Mouse (Mus musculus) midbrain, postnatal 0 days (tissue): ENCODE results near the gene Scamp4. TPM values are rescaled to one million over a fixed set of nuclear protein-coding genes. Genes with fewer than 3 reads are reported as not detected.
"Not testable (repeated sequence)": the region's sequence is repeated elsewhere in the genome, so short reads cannot be mapped to it uniquely, and the experiment has no call there.

ENCODE experiments used
- ATAC-seq: fragments of 200-750 bp; cut with Nextera tagmentation; 2 replicates; pipeline ENCODE4 v1.8.0; 2017; ENCODE audit warnings: moderate number of reproducible peaks, mild to moderate bottlenecking, moderate TSS enrichment, moderate library complexity; ENCODE audit not compliant: low FRiP score
- DNase-seq: peaks from one replicate; pipeline ENCODE4 v3.0.0-alpha.2; 2015; ENCODE audit warnings: low spot score
- H3K27ac ChIP-seq: fragments of 300-500 bp; sonication (generic); 2 replicates; pipeline ENCODE4 v1.5.1; 2014; ENCODE audit warnings: low read depth, mild to moderate bottlenecking, low read length, mixed read lengths
- H3K27me3 ChIP-seq: fragments of 300-500 bp; sonication (generic); 2 replicates; pipeline ENCODE4 v1.6.1; 2014; ENCODE audit warnings: low read length, control low read depth, mixed read lengths; ENCODE audit not compliant: insufficient read depth
- H3K36me3 ChIP-seq: fragments of 300-500 bp; sonication (generic); 2 replicates; pipeline ENCODE4 v1.6.1; 2014; ENCODE audit warnings: low read length, control low read depth, mixed read lengths; ENCODE audit not compliant: insufficient read depth
- H3K4me1 ChIP-seq: fragments of 300-500 bp; sonication (generic); 2 replicates; pipeline ENCODE4 v1.6.1; 2014; ENCODE audit warnings: mild to moderate bottlenecking, control low read depth, antibody characterized with exemption, low read length, mixed read lengths; ENCODE audit not compliant: insufficient read depth
- H3K4me2 ChIP-seq: fragments of 300-500 bp; sonication (generic); 2 replicates; pipeline ENCODE4 v1.6.1; 2014; ENCODE audit warnings: low read depth, mild to moderate bottlenecking, low read length, mixed read lengths; ENCODE audit not compliant: poor library complexity, severe bottlenecking
- H3K4me3 ChIP-seq: fragments of 300-500 bp; sonication (generic); 2 replicates; pipeline ENCODE4 v1.5.1; 2014; ENCODE audit warnings: low read depth, mild to moderate bottlenecking, low read length, moderate library complexity
- H3K9ac ChIP-seq: fragments of 300-500 bp; sonication (generic); replicated peaks from 2 replicates; pipeline ENCODE4 v1.6.1; 2014; ENCODE audit warnings: mild to moderate bottlenecking, low read length, moderate library complexity, mixed read lengths; ENCODE audit not compliant: poor library complexity, severe bottlenecking
- H3K9me3 ChIP-seq: fragments of 300-500 bp; sonication (generic); 2 replicates; pipeline ENCODE4 v1.6.1; 2016; ENCODE audit warnings: low read length, control low read depth
- CTCF ChIP-seq: IDR thresholded peaks from 2 replicates; pipeline ENCODE4 v1.5.1; 2016; ENCODE audit warnings: antibody characterized with exemption, mild to moderate bottlenecking
- WGBS: fragments of 180-500 bp; shearing (Covaris S2); extraction: QIAGEN DNeasy Blood & Tissue Kit; methylation state at CpG from one replicate; pipeline ENCODE4 v1.1.7; 2014; 5-methylcytosine and 5-hydroxymethylcytosine counted together
- polyA plus RNA-seq: library from polyadenylated mRNA; unstranded; fragments of >200 nt; fragmentation: Nextera tagmentation; extraction: Ambion mirVana; gene quantifications from 2 replicates; pipeline ENCODE4 v1.2.1, GENCODE M21; 2015
- total RNA-seq: library from RNA; depleted of rRNA; stranded (reverse); fragments of >200 nt; gene quantifications from 2 replicates; pipeline ENCODE4 v1.2.3, GENCODE M21; 2014

Gene Scamp4
- total and polyA plus RNA-seq, 2 experiments from 2014 or later, result 32.4 to 73.1 TPM

DNA sequence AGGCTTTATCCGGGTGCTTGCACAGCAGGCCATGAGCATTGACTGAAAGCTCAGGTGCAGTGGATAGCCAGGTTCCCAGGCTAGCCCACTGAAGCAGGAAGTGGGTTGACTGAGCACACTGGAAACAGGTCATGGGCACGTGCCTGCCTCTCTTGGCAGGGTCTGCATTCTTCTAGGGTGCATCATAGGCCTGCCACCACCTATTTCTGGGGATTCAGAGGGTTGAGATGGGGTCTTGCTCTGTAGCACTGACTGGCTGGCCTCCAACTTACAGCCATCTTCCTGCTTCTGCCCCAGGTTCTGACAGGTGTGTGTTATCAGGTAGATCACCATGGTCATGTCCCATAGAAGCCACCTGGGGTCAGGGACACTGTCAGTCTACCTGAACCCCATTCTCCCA is 2.3 kb downstream of the Scamp4 start:
- peaks cover 37% of the 10 kb centered on the region for H3K36me3 ChIP-seq
- DNase-seq (no peak), ATAC-seq (no peak)
- H3K4me2 ChIP-seq, result no peak overlapping the region
- H3K9ac ChIP-seq, result no peak overlapping the region
- H3K4me1 ChIP-seq, result peaks cover 10% of the 10 kb centered on the region; the same call in 1 of the 2 replicates
- no peak for TF ChIP-seq CTCF
- no peaks in the 10 kb centered on the region for H3K9me3 ChIP-seq
- no peak overlapping the region for H3K4me3 ChIP-seq
- H3K27me3 ChIP-seq, result no peaks in the 10 kb centered on the region
- no peak overlapping the region for H3K27ac ChIP-seq
- WGBS, result 94% methylated on average over 2 of the region's 2 CpGs

GRCm38 (mm10) chr10:80605721-80606120 is 3.0 kb downstream of the Scamp4 start, which contains the start of gene Gm49322:
Gene Gm49322 (plus strand): TSS chr10:80606021.
- ATAC-seq, H3K9me3 ChIP-seq, H3K4me2 ChIP-seq, H3K27me3 ChIP-seq, H3K4me3 ChIP-seq, H3K27ac ChIP-seq, H3K9ac ChIP-seq, DNase-seq: not testable (repeated sequence)
- 88% methylated on average over 4 of the region's 4 CpGs for WGBS
- H3K36me3 ChIP-seq, result peaks cover 37% of the 10 kb centered on the region
- peaks cover 10% of the 10 kb centered on the region; the same call in 1 of the 2 replicates for H3K4me1 ChIP-seq

DNA sequence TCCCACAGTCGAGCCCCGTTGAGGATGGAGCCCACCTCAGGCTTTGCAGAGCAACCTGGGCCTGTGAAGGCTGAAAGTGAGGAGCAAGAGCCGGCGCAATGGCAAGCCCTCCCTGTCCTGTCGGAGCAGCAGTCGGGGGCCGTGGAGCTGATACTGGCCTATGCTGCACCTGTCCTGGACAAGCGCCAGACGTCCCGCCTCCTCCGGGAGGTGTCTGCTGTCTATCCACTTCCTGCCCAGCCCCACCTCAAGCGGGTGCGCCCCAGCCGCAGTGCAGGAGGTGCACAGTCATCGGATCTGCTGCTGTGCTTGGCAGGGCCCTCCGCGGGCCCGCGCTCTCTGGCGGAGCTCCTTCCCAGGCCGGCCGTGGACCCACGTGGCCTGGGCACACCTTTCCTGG is 3.6 kb downstream of the Scamp4 start:
- no peak for TF ChIP-seq CTCF
- H3K27ac ChIP-seq, result no peak overlapping the region
- no peaks in the 10 kb centered on the region for H3K27me3 ChIP-seq
- no peak overlapping the region for H3K4me2 ChIP-seq
- WGBS, result 95% methylated on average over 23 of the region's 23 CpGs
- H3K9ac ChIP-seq, result no peak overlapping the region
- H3K9me3 ChIP-seq, result no peaks in the 10 kb centered on the region
- peaks cover 10% of the 10 kb centered on the region; the same call in 1 of the 2 replicates for H3K4me1 ChIP-seq
- no peak for DNase-seq
- ATAC-seq, result no peak
- H3K36me3 ChIP-seq, result peaks cover 37% of the 10 kb centered on the region
- no peak overlapping the region for H3K4me3 ChIP-seq

- no peak for ATAC-seq
- peaks cover 37% of the 10 kb centered on the region for H3K36me3 ChIP-seq
Observed at GRCm38 (mm10) chr10:80606737-80607350, 4.2 kb downstream of the Scamp4 start.

DNA sequence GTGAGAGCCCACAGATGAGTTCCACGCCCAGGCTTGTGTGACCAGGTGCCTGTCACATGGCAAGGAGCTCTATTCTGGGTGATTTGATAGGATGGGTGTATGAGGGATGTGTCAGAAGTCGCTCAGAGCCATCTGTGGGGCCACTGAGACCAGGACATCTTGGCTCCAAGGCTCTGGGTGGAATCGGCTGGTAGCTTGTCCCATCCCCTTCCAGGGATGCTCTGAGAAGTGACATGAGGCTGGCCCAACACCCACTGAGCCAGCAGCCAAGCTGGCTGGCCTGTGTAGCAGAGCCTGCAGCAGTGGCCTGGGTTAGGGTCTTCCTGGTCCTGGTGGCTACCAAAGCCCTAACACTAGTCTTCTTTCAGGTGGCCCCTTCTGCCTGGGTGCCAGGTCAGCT is 5.8 kb downstream of the Scamp4 start:
- no peak overlapping the region for H3K4me3 ChIP-seq

More at GRCm38 (mm10) chr10:80606737-80607350, 4.2 kb downstream of the Scamp4 start:
- no peak overlapping the region for H3K4me3 ChIP-seq
- no peak overlapping the region for H3K4me2 ChIP-seq
- H3K27ac ChIP-seq, result no peak overlapping the region
- H3K9ac ChIP-seq, result no peak overlapping the region
- no peak for DNase-seq
- H3K27me3 ChIP-seq, result no peaks in the 10 kb centered on the region
- H3K9me3 ChIP-seq, result no peaks in the 10 kb centered on the region
- H3K4me1 ChIP-seq, result peaks cover 10% of the 10 kb centered on the region; the same call in 1 of the 2 replicates
- TF ChIP-seq CTCF, result no peak
- WGBS, result 96% methylated on average over 33 of the region's 34 CpGs

DNA sequence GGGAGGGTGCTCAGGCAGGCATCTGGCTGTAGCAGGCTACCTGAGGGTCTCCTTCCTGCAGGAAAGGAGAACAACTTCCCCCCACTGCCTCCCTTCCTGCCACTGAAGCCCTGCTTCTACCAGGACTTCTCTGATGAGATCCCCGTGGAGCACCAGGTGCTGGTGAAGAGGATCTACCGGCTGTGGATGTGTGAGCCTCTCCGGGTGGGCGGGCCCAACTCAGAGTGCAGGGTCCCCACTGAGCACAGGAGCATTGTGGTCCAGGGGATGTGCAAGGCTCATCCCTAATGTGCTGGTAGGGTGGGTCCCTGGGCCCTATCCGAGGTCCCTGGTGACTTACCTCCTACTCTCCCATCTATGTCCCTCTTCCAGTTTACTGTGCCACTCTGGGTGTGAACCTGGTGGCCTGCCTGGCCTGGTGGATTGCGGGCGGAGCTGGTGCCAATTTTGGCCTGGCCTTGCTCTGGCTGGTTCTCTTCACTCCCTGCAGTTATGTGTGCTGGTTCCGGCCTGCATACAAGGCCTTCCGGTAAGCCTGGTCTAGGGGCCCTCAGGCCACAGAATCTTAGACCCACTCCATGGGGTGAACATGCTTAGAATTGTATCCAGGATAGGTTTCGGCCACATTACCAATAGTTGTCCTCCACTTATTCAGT is 6.7 kb downstream of the Scamp4 start:
- ATAC-seq (no peak), DNase-seq (no peak)
- H3K4me2 ChIP-seq, result no peak overlapping the region
- no peak for TF ChIP-seq CTCF
- H3K27ac ChIP-seq, result no peak overlapping the region
- H3K36me3 ChIP-seq, result peaks cover 49% of the 10 kb centered on the region
- no peaks in the 10 kb centered on the region for H3K27me3 ChIP-seq
- no peaks in the 10 kb centered on the region for H3K4me1 ChIP-seq
- no peak overlapping the region for H3K4me3 ChIP-seq
- no peaks in the 10 kb centered on the region for H3K9me3 ChIP-seq
- no peak overlapping the region for H3K9ac ChIP-seq
- WGBS, result 93% methylated on average over 10 of the region's 10 CpGs

More for the DNA sequence above, 5.8 kb downstream of the Scamp4 start:
- Histone ChIP-seq H3K4me1 (peaks cover 9% of the 10 kb centered on the region; the same call in 1 of the 2 replicates), H3K4me2 (no peak overlapping the region), H3K36me3 (peaks cover 44% of the 10 kb centered on the region), H3K27ac (no peak overlapping the region), H3K27me3 (no peaks in the 10 kb centered on the region), H3K9me3 (no peaks in the 10 kb centered on the region), H3K9ac (no peak overlapping the region)
- no peak for DNase-seq
- 92% methylated on average over 3 of the region's 3 CpGs for WGBS
- no peak for ATAC-seq
- TF ChIP-seq CTCF, result no peak
